Mouse (Mus musculus) ovary, postnatal 36 days (tissue): ENCODE measurements around the gene Traf1.

Source experiments
- DNase-seq: peaks from one replicate; pipeline ENCODE4 v3.0.0; 2022; ENCODE audit warnings: low spot score, mixed read lengths

The Traf1 gene

GRCm38 (mm10) chr2:34941061-34941675 is 20.4 kb downstream of the Traf1 start:
- no peak for DNase-seq

- DNase-seq: no peak
Observed at GRCm38 (mm10) chr2:34940246-34940645, 21.3 kb downstream of the Traf1 start.

- no peak for DNase-seq
Observed at GRCm38 (mm10) chr2:34938269-34939208, 23.0 kb downstream of the Traf1 start.

GRCm38 (mm10) chr2:34937460-34937859 is 24.1 kb downstream of the Traf1 start:
- no peak for DNase-seq

- DNase-seq: no peak
Observed at GRCm38 (mm10) chr2:34927320-34927719, 34.3 kb downstream of the Traf1 start.

GRCm38 (mm10) chr2:34922729-34923128 is 38.8 kb downstream of the Traf1 start:
- DNase-seq: no peak

GRCm38 (mm10) chr2:34920144-34920543 is 41.4 kb downstream of the Traf1 start:
- no peak for DNase-seq

- no peak for DNase-seq
Observed at GRCm38 (mm10) chr2:34915103-34915502, 46.5 kb downstream of the Traf1 start.

GRCm38 (mm10) chr2:34914823-34915082 is 46.8 kb downstream of the Traf1 start:
- DNase-seq: no peak

- DNase-seq: peak; percentile 52
Observed at GRCm38 (mm10) chr2:34914069-34914822, 47.3 kb downstream of the Traf1 start.

GRCm38 (mm10) chr2:34913218-34914068 is 48.1 kb downstream of the Traf1 start, which contains the start of gene Phf19:
TSS of gene Phf19 (minus strand) at chr2:34914026.
- DNase-seq: peak; percentile 46

GRCm38 (mm10) chr2:34912613-34913012 is 49.0 kb downstream of the Traf1 start:
- no peak for DNase-seq

GRCm38 (mm10) chr2:34911871-34912270 is 49.7 kb downstream of the Traf1 start:
- DNase-seq: no peak

- DNase-seq: no peak
Observed at GRCm38 (mm10) chr2:34909719-34910118, 51.9 kb downstream of the Traf1 start.

- peak; percentile 51 for DNase-seq
Observed at GRCm38 (mm10) chr2:34906861-34907604, 54.5 kb downstream of the Traf1 start.

- no peak for DNase-seq
Observed at GRCm38 (mm10) chr2:34906426-34906825, 55.1 kb downstream of the Traf1 start.

GRCm38 (mm10) chr2:34904849-34905542 is 56.6 kb downstream of the Traf1 start:
- peak; percentile 94 for DNase-seq

GRCm38 (mm10) chr2:34903652-34904405 is 57.7 kb downstream of the Traf1 start:
- no peak for DNase-seq

GRCm38 (mm10) chr2:34903191-34903590 is 58.4 kb downstream of the Traf1 start:
- DNase-seq: no peak

GRCm38 (mm10) chr2:34902731-34903130 is 58.8 kb downstream of the Traf1 start:
- no peak for DNase-seq
